Comparison of ENCODE assay signal across 8 mouse cellular contexts in the genomic region with DNA sequence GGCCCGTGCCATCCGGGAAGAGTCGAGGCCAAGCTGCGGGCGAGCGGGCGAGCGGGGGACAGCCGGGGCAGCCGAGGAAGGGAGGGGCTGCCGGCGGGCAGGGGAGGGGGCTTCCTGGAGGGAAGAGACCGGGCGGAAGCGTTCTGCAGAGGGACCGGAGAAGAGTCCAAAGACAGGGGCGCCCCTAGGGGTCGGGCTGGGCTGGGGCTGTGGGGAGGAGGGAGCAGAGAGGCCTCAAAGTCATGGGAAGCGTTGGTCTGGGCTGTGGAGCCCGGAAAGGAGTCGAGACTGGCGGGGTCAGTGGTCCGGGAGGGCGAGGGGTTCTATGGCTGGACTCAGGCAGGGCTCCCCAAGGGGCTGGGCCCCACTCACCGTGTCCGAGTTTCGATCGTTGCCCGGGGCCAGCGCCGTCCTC. TPM values are rescaled to one million over a fixed set of nuclear protein-coding genes. Genes with fewer than 3 reads are reported as not detected.
DNase-seq lines count a peak whose midpoint lies in the region; ATAC-seq and TF ChIP-seq lines count a peak whose summit lies in the region.

No protein-coding gene starts in this region.

- no peak for TF ChIP-seq POLR2A in thymus, adult 2 months (IDR thresholded peaks at IDR 0.05; ENCODE audit: control insufficient read depth, extremely low read depth, insufficient read depth, low read length, poor library complexity)

- H3K27me3 ChIP-seq in intestine, embryonic 15.5 days (replicated peaks) = no peaks in the 10 kb centered on the region
- H3K27me3 ChIP-seq in neural tube, embryonic 13.5 days = peaks cover 4% of the 10 kb centered on the region; the same call in 1 of the 2 replicates
- H3K27me3 ChIP-seq in thymus, adult 2 months (ENCODE audit: control insufficient read depth, insufficient read depth, low read length) = no peaks in the 10 kb centered on the region

- ATAC-seq in intestine, embryonic 15.5 days = peak; percentile 76
- ATAC-seq in neural tube, embryonic 13.5 days (ENCODE audit: low read depth) = peak; percentile 78

- WGBS in intestine, embryonic 15.5 days = 0% methylated on average over 27 of the region's 31 CpGs
- 0% methylated on average over 24 of the region's 31 CpGs for WGBS in neural tube, embryonic 13.5 days
- 0% methylated on average over 28 of the region's 31 CpGs for WGBS in thymus, adult 2 months

- peak; percentile 27 to 48 for DNase-seq in left cerebral cortex, adult 18-20 months (ENCODE audit: low spot score in 2 of 2)
- DNase-seq in left cerebral cortex, adult 9 months (ENCODE audit: low spot score in 2 of 2) = no peak
- DNase-seq in cerebellum, adult 9-10 months = peak; percentile 53
- peak; percentile 72 for DNase-seq in gastrocnemius, postnatal 10 days
- DNase-seq in lung, adult 18-20 months = peak; percentile 39 to 64
- DNase-seq in thymus, adult 2 months = peak; percentile 81

- peaks cover 16% of the 10 kb centered on the region for H3K4me1 ChIP-seq in intestine, embryonic 15.5 days (replicated peaks)
- peaks cover 30% of the 10 kb centered on the region for H3K4me1 ChIP-seq in neural tube, embryonic 13.5 days (replicated peaks)
- peaks cover 19% of the 10 kb centered on the region for H3K4me1 ChIP-seq in thymus, adult 2 months (replicated peaks; ENCODE audit: control insufficient read depth, insufficient read depth, low read length)

- peaks cover 3% of the 10 kb centered on the region; the same call in 1 of the 2 replicates for H3K36me3 ChIP-seq in intestine, embryonic 15.5 days
- peaks cover 15% of the 10 kb centered on the region for H3K36me3 ChIP-seq in neural tube, embryonic 13.5 days
- H3K36me3 ChIP-seq in thymus, adult 2 months (ENCODE audit: control insufficient read depth, insufficient read depth, low read length) = no peaks in the 10 kb centered on the region

- no peaks in the 10 kb centered on the region for H3K9me3 ChIP-seq in intestine, embryonic 15.5 days
- no peaks in the 10 kb centered on the region for H3K9me3 ChIP-seq in neural tube, embryonic 13.5 days

- H3K4me2 ChIP-seq in intestine, embryonic 15.5 days (replicated peaks) = peak overlapping the region; percentile 95
- peak overlapping the region; percentile 99 for H3K4me2 ChIP-seq in neural tube, embryonic 13.5 days

- TF ChIP-seq CTCF in thymus, adult 2 months (IDR thresholded peaks at IDR 0.05; ENCODE audit: borderline replicate concordance, control insufficient read depth, extremely low read depth, insufficient read depth, low read length, poor library complexity) = peak; percentile 51; the same call in 1 of the 2 replicates

- H3K27ac ChIP-seq in intestine, embryonic 15.5 days = peak overlapping the region; percentile 71
- H3K27ac ChIP-seq in neural tube, embryonic 13.5 days (replicated peaks) = peak overlapping the region; percentile 83
- H3K27ac ChIP-seq in thymus, adult 2 months (ENCODE audit: control insufficient read depth, insufficient read depth, low read length) = no peak overlapping the region

- peak overlapping the region; percentile 90 for H3K9ac ChIP-seq in intestine, embryonic 15.5 days
- peak overlapping the region; percentile 97 for H3K9ac ChIP-seq in neural tube, embryonic 13.5 days

- H3K4me3 ChIP-seq in intestine, embryonic 15.5 days (replicated peaks) = peak overlapping the region; percentile 92
- peak overlapping the region; percentile 93 for H3K4me3 ChIP-seq in neural tube, embryonic 13.5 days
- peak overlapping the region; percentile 91 for H3K4me3 ChIP-seq in thymus, adult 2 months (ENCODE audit: control insufficient read depth, insufficient read depth, low read length)

RNA-seq across cellular contexts. Expression of a gene that starts 0.5 kb away (rescaled TPM):
- total RNA-seq in left cerebral cortex, adult 18-20 months (2021) = 10 to 100 TPM; 69.7 to 74.5 TPM
- 10 to 100 TPM; 12.2 to 16.4 TPM for total RNA-seq in gastrocnemius, postnatal 10 days (2021)
- 5.8 and 6.1 TPM in 2 replicates for polyA plus RNA-seq in intestine, embryonic 15.5 days (2015; fragmentation: Nextera tagmentation; extraction: Ambion mirVana)
- 14.9 and 16.1 TPM in 2 replicates for polyA plus RNA-seq in neural tube, embryonic 13.5 days (2015; fragmentation: Nextera tagmentation; extraction: Ambion mirVana)
- 36.3 and 48.8 TPM in 2 replicates for polyA plus RNA-seq in thymus, adult 2 months (2012; rRNA removed)

RNA-seq across cellular contexts. Expression of a gene that starts 5.1 kb away (rescaled TPM):
- total RNA-seq in left cerebral cortex, adult 18-20 months (2021) = under 1 TPM; 0.40 to 0.74 TPM
- under 1 TPM; 0.59 to 0.86 TPM for total RNA-seq in gastrocnemius, postnatal 10 days (2021)
- polyA plus RNA-seq in intestine, embryonic 15.5 days (2015; fragmentation: Nextera tagmentation; extraction: Ambion mirVana) = 0.50 and 0.53 TPM in 2 replicates
- 0.32 and 0.52 TPM in 2 replicates for polyA plus RNA-seq in neural tube, embryonic 13.5 days (2015; fragmentation: Nextera tagmentation; extraction: Ambion mirVana)
- polyA plus RNA-seq in thymus, adult 2 months (2012; rRNA removed) = 0.94 and 1.0 TPM in 2 replicates

RNA-seq across cellular contexts. Expression of a gene that starts 50.1 kb away (rescaled TPM):
- 1 to 10 TPM; 7.6 to 7.8 TPM for total RNA-seq in left cerebral cortex, adult 18-20 months (2021)
- total RNA-seq in gastrocnemius, postnatal 10 days (2021) = 1 to 10 TPM; 2.2 to 2.4 TPM
- polyA plus RNA-seq in intestine, embryonic 15.5 days (2015; fragmentation: Nextera tagmentation; extraction: Ambion mirVana) = 1.9 and 2.2 TPM in 2 replicates
- polyA plus RNA-seq in neural tube, embryonic 13.5 days (2015; fragmentation: Nextera tagmentation; extraction: Ambion mirVana) = 3.5 and 3.6 TPM in 2 replicates
- polyA plus RNA-seq in thymus, adult 2 months (2012; rRNA removed) = 13.2 and 15.5 TPM in 2 replicates

RNA-seq across cellular contexts. Expression of a gene that starts 50.1 kb away (rescaled TPM):
- total RNA-seq in left cerebral cortex, adult 18-20 months (2021) = 10 to 100 TPM; 18.7 to 21.1 TPM
- total RNA-seq in gastrocnemius, postnatal 10 days (2021) = 10 to 100 TPM; 24.6 to 26.5 TPM
- 124 and 137 TPM in 2 replicates for polyA plus RNA-seq in intestine, embryonic 15.5 days (2015; fragmentation: Nextera tagmentation; extraction: Ambion mirVana)
- polyA plus RNA-seq in neural tube, embryonic 13.5 days (2015; fragmentation: Nextera tagmentation; extraction: Ambion mirVana) = 46.4 and 49.0 TPM in 2 replicates
- polyA plus RNA-seq in thymus, adult 2 months (2012; rRNA removed) = 86.7 and 90.2 TPM in 2 replicates

RNA-seq across cellular contexts. Expression of a gene that starts 53.5 kb away (rescaled TPM):
- under 1 TPM in 1 of 2 experiments, not detected in 1; 0.19 TPM for total RNA-seq in left cerebral cortex, adult 18-20 months (2021)
- over 10,000 TPM; 22,462 to 26,486 TPM for total RNA-seq in gastrocnemius, postnatal 10 days (2021)
- 5.1 and 9.0 TPM in 2 replicates for polyA plus RNA-seq in intestine, embryonic 15.5 days (2015; fragmentation: Nextera tagmentation; extraction: Ambion mirVana)
- polyA plus RNA-seq in neural tube, embryonic 13.5 days (2015; fragmentation: Nextera tagmentation; extraction: Ambion mirVana) = 1.1 and 1.3 TPM in 2 replicates
- 19.3 and 332 TPM in 2 replicates for polyA plus RNA-seq in thymus, adult 2 months (2012; rRNA removed)

Comparison
In these comparisons a context has a peak if more than half of its experiments do, and no peak if none do; other contexts are left out.
1. DNase-seq: peak in left cerebral cortex, adult 18-20 months (2 of 2), cerebellum, adult 9-10 months (single experiment), gastrocnemius, postnatal 10 days (single experiment), lung, adult 18-20 months (2 of 2) and thymus, adult 2 months (single experiment); none in left cerebral cortex, adult 9 months (0 of 2).
2. Peak in every context shown above with its lines, with median percentiles within 50 percentile points of each other: H3K4me3 ChIP-seq.